Mouse (Mus musculus) Patski (cell line): ENCODE results near the gene Psmd2. TPM values are rescaled to one million over a fixed set of nuclear protein-coding genes. Genes with fewer than 3 reads are reported as not detected.
A peak's percentile ranks its signal among the peaks of the same experiment; 100 is the strongest.
"Not testable (repeated sequence)": the region's sequence is repeated elsewhere in the genome, so short reads cannot be mapped to it uniquely, and the experiment has no call there.

Experiments
- ATAC-seq: fragments of 100-300 bp; one replicate; pipeline ENCODE4 v1.8.0; 2021
- CTCF ChIA-PET: fragments of 350-600 bp; sonication (Branson Sonifier 250); formaldehyde crosslinking; loops from one replicate; lab custom pipeline; 2022; ENCODE audit warnings: inconsistent platforms; lab: Charles Lee
- POLR2A ChIA-PET: fragments of 350-600 bp; sonication (Branson Sonifier 250); formaldehyde crosslinking; loops from one replicate; lab custom pipeline; 2022; ENCODE audit warnings: antibody characterized with exemption, inconsistent platforms; lab: Charles Lee
- DNase-seq: peaks from one replicate; pipeline ENCODE4 v3.0.0-alpha.2; 2011; ENCODE audit warnings: low read depth, low spot score
- H3K27me3 ChIP-seq: fragments of 371-371 bp; one replicate; pipeline ENCODE4 v1.5.1; 2021
- CTCF ChIP-seq: fragments of 100-300 bp; IDR thresholded peaks from one replicate; pipeline ENCODE4 v1.5.1; 2021
- in situ Hi-C: fragments of 300-500 bp; cut with MboI; formaldehyde crosslinking; loops from 3 replicates; pipeline ENCODE4 v1.11.1; 2018; ENCODE audit warnings: low pct_unique_long_range_greater_than_20kb, mixed read lengths
- polyA plus RNA-seq: library from polyadenylated mRNA; unstranded; gene quantifications from one replicate; pipeline ENCODE4 v1.2.3, GENCODE M21; 2021

The Psmd2 gene
- polyA plus RNA-seq, 1 experiment from 2014 or later = 289 TPM

- no peaks in the 10 kb centered on the region for H3K27me3 ChIP-seq
- ATAC-seq = no peak
- DNase-seq = no peak
- CTCF ChIA-PET = no interaction called here
- in situ Hi-C loops = no loop called here
- TF ChIP-seq CTCF = no peak
- POLR2A ChIA-PET = no interaction called here
Observed at GRCm38 (mm10) chr16:20653315-20653714, 1.9 kb downstream of the Psmd2 start.

- CTCF ChIA-PET = no interaction called here
- no peak for ATAC-seq
- in situ Hi-C loops = no loop called here
- no peak for DNase-seq
- H3K27me3 ChIP-seq = no peaks in the 10 kb centered on the region
- TF ChIP-seq CTCF = no peak
- POLR2A ChIA-PET = no interaction called here
Observed at GRCm38 (mm10) chr16:20657661-20658060, 6.2 kb downstream of the Psmd2 start.

- in situ Hi-C loops, H3K27me3 ChIP-seq, DNase-seq, ATAC-seq, CTCF ChIA-PET: not testable (repeated sequence)
- POLR2A ChIA-PET = interaction anchor here (1.3 kb wide), 1 partner anchor 47 kb away, joined by 3 read pairs; no protein-coding TSS in a partner anchor
Observed at GRCm38 (mm10) chr16:20668013-20668412, 16.6 kb downstream of the Psmd2 start, which contains the start of gene Eif4g1. Gene Eif4g1, plus strand, starts transcription at chr16:20668313.

GRCm38 (mm10) chr16:20670291-20670690 is 18.8 kb downstream of the Psmd2 start:
- H3K27me3 ChIP-seq = no peaks in the 10 kb centered on the region
- ATAC-seq (no peak), DNase-seq (no peak)
- in situ Hi-C loops = no loop called here
- ChIA-PET CTCF (no interaction called here), POLR2A (no interaction called here)
- no peak for TF ChIP-seq CTCF

- ChIA-PET CTCF (no interaction called here), POLR2A (interaction anchor here (0.6 to 1.4 kb wide), 4 partner anchors 9 to 134 kb away, joined by 3 to 4 read pairs (median 3); partner anchors contain the start of genes Clcn2 and Polr2h)
- no peak for TF ChIP-seq CTCF
- in situ Hi-C loops = no loop called here
- H3K27me3 ChIP-seq = no peaks in the 10 kb centered on the region
- DNase-seq (no peak), ATAC-seq (no peak)
Observed at GRCm38 (mm10) chr16:20671886-20672285, 20.4 kb downstream of the Psmd2 start.

GRCm38 (mm10) chr16:20672500-20672902 is 21.0 kb downstream of the Psmd2 start:
- DNase-seq (peak; percentile 64), ATAC-seq (peak; percentile 76)
- POLR2A ChIA-PET = interaction anchor here (0.6 to 1.4 kb wide), 4 partner anchors 9 to 134 kb away, joined by 3 to 4 read pairs (median 3); partner anchors contain the start of genes Clcn2 and Polr2h
- TF ChIP-seq CTCF = no peak
- in situ Hi-C loops = no loop called here
- no peaks in the 10 kb centered on the region for H3K27me3 ChIP-seq
- CTCF ChIA-PET = no interaction called here

- TF ChIP-seq CTCF = no peak
- H3K27me3 ChIP-seq = no peaks in the 10 kb centered on the region
- in situ Hi-C loops = no loop called here
- ChIA-PET POLR2A (interaction anchor here (0.9 to 1.4 kb wide), 3 partner anchors 13 to 135 kb away, joined by 3 to 4 read pairs (median 4); no protein-coding TSS in a partner anchor), CTCF (no interaction called here)
- DNase-seq = no peak
- peak; percentile 63 for ATAC-seq
Observed at GRCm38 (mm10) chr16:20672965-20673705, 21.7 kb downstream of the Psmd2 start.

GRCm38 (mm10) chr16:20673706-20674303 is 22.4 kb downstream of the Psmd2 start:
- CTCF ChIA-PET = interaction anchor here (1.7 kb wide), 1 partner anchor 43 kb away, joined by 4 read pairs; the partner anchor contains the start of genes Clcn2 and Polr2h
- DNase-seq (no peak), ATAC-seq (no peak)
- no peak for TF ChIP-seq CTCF
- POLR2A ChIA-PET = interaction anchor here (1.3 kb wide), 1 partner anchor 12 kb away, joined by 4 read pairs; no protein-coding TSS in a partner anchor
- H3K27me3 ChIP-seq = no peaks in the 10 kb centered on the region
- in situ Hi-C loops = no loop called here

GRCm38 (mm10) chr16:20675213-20675612 is 23.8 kb downstream of the Psmd2 start:
- in situ Hi-C loops = no loop called here
- no peaks in the 10 kb centered on the region for H3K27me3 ChIP-seq
- POLR2A ChIA-PET = no interaction called here
- CTCF ChIA-PET = interaction anchor here (1.7 kb wide), 1 partner anchor 42 kb away, joined by 4 read pairs; the partner anchor contains the start of genes Clcn2 and Polr2h
- ATAC-seq (no peak), DNase-seq (no peak)
- no peak for TF ChIP-seq CTCF

GRCm38 (mm10) chr16:20676702-20677101 is 25.2 kb downstream of the Psmd2 start:
- no peaks in the 10 kb centered on the region for H3K27me3 ChIP-seq
- ChIA-PET POLR2A (interaction anchor here (0.9 to 1.0 kb wide), 2 partner anchors 10 to 41 kb away, joined by 3 to 4 read pairs; partner anchors contain the start of genes Clcn2 and Polr2h), CTCF (interaction anchor here (0.8 kb wide), 1 partner anchor 9 kb away, joined by 3 read pairs; no protein-coding TSS in a partner anchor)
- no peak for ATAC-seq
- DNase-seq = no peak
- TF ChIP-seq CTCF = no peak
- in situ Hi-C loops = no loop called here
